Mouse (Mus musculus): ENCODE measurements at regions not wholly inside any gene's neighbourhood (a gene's known extent, or its start where the extent isn't known, plus 50 kb on each side); places are given as distances from the start of the nearest gene placed in this dataset.

DNA sequence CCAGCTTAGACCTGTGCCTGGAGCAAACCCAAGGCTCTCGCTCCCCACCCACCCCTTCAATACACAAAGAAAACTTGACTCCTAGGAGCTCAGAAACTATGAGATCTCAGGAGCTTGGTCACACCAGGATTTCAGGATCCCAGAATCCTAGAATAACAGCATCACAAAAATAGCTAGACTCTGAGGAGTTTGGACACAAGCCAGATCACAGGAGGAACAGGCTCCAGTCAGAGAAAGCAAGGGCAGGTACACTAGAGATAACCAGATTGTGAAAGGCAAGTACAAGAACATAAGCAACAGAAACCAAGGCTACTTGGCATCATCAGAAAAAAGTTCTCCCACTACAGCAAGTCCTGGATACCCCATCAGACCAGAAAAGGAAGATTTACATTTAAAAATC is 221.5 kb downstream of the Epha7 start:
- whole genome bisulfite sequencing: 89% methylated on average over 1 of the region's 1 CpGs
- no peak for DNase-seq (ENCODE audit: low read depth, low spot score)

- 18% methylated on average over 1 of the region's 1 CpGs for WGBS
- no peak for DNase-seq (ENCODE audit: low read depth, low spot score)
These were observed 227.1 kb downstream of the Epha7 start for GRCm38 (mm10) chr4:29039993-29040392.

DNA sequence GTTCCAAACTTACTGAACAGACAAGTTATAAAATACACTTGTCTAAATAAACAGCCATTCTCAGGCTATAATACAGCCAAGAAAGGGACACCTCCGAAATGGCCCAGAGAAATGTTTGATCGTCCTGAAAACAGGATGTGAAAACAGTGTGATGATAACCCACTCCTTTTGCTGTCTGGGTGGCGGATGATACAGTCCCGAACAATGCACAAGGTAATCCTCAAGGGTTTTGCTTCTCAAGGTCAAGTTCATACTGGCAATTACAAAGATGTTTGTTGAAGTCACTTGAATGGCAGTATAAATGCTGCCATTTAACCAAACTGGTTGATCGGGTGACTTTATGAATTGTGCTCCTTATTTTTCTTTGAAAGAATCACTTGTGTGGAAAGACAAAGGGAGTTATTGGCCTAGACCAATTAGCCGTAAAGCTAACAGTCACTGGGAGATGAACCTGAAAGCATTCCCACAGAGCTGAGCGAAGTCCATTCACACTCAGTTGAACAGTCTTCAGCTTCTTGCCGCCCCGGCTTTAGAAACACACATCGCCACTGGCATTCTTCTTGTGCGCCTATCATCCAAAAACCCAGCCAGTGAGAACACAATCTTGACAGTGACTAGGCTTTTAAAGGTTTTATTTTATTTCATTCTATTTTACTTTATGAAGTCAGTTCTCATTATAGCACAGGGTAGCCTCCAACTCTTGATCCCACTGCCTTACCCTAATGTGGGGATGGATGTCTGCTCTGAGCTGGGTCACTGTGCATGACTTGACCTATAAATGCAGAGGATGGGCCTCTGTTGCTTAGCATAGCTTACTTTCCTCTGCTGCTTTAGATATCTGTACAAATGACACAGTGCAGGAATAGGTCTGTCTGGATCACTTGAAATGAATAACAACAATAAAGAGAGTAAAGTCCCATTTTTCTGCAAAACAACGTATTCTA is 256.0 kb downstream of the Epha7 start:
- no peak for DNase-seq (ENCODE audit: low read depth, low spot score)
- 45% methylated on average over 12 of the region's 12 CpGs for WGBS

GRCm38 (mm10) chr4:29074204-29074603 is 261.3 kb downstream of the Epha7 start:
- no peak for DNase-seq (ENCODE audit: low read depth, low spot score)

DNA sequence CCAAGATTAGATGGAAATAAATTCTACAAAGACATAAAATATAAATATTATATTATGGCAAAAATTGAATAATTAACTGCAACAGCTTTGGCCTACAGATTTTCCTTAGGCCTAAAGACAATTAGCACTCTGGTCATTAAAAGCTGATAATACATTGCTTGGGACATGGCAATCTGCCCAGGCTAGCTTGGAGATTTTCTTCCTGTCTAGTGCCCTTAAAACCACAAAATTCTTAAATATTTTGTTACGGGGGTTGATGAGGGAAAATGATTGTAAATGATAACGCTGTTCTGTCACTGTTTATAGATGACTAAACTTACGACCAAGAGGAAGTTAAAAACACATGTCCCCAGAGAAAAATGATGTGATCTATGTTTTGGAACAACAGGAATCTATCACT is 261.9 kb downstream of the Epha7 start:
- 54% methylated on average over 3 of the region's 3 CpGs for WGBS
- no peak for DNase-seq (ENCODE audit: low read depth, low spot score)

GRCm38 (mm10) chr4:29076683-29077082 is 263.8 kb downstream of the Epha7 start:
- 88% methylated on average over 3 of the region's 3 CpGs for WGBS
- DNase-seq (ENCODE audit: low read depth, low spot score): no peak

DNA sequence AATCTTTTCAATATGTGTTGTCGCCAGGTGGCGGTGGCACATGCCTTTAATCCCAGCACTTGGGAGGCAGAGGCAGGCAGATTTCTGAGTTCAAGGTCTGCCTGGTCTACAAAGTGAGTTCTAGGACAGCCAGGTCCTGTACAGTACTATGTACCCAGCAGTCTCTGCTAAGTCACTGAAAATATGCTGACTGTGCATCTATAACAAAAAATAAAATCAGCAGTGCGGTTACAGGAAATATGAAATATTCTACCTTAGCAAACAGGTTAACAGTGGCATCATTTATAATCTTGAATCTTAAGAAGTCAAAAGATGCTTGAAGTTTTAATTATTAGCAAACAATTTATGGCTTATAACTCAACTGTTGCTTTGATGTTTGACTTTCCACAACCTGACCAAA is 265.5 kb downstream of the Epha7 start:
- 95% methylated on average over 3 of the region's 3 CpGs for WGBS
- DNase-seq (ENCODE audit: low read depth, low spot score): no peak

DNA sequence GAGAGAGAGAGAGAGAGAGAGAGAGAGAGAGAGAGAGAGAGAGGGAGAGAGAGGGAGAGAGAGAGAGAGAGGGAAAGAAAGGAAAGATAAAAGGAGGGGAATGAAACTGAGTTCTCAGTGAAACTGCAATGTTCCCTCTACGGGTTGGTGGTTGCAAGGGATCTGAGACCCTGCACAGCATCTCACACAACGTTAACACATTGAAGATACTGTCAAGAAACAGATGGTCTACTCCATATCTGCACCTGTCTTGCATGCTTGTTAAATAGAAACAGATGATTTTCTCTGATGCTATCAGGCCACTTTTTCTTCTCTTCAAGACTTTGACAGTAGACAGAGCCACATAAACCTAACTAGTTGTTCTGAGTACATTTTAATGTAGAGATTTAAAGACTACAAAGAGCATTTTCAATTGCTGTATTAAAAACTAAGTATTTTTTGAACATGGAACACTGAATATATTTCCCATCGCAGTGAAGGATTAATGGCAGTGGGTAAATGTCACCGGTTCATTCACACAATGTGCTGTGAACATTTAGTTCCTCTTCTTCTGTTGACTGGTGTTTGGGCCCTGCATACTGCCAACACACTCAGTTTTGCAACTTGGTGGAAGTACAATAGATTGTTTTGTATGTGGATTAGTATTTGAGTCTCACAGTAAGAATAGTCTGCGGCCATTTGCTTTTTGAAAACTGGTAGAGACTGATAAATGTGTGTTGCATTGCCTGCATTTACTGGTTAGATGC is 270.8 kb downstream of the Epha7 start:
- no peak for DNase-seq (ENCODE audit: low read depth, low spot score)
- 76% methylated on average over 5 of the region's 5 CpGs for WGBS

GRCm38 (mm10) chr4:29090949-29091348 is 278.0 kb downstream of the Epha7 start:
- DNase-seq (ENCODE audit: low read depth, low spot score): no peak
- WGBS: 56% methylated on average over 4 of the region's 4 CpGs

DNA sequence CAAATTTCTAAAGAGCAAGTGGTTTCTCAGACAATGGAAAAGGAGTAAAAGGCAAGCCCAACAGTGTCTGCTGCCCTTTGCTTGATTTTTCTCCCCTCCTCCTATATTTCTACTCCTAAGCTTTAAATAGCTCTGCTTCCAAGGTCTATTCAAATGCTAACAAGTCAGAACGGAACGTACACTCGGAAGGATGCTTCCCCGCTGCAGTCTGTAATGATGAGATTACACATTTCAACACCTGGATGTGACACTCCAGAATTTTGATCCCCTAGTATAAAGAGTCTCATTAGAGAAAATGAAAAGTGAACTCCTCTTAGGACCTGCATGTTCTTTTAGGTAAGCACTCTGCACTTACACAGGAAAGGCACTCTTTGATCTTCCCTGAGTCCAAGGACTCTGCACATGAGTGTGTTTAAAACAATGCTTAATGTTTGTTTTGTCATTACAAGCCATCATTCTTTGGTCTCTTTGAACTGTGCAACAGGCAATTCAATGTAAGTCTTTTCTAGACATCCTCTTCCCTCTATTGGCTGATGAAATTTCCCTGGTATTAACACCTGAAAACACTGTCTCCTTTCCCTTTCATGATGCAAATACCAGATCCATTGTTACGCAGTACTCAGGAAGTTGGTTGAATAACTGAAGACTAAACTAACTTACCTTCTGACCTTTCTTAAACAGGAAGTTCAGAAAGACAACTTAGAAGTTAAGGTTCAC is 278.7 kb downstream of the Epha7 start:
- DNase-seq (ENCODE audit: low read depth, low spot score): no peak

DNA sequence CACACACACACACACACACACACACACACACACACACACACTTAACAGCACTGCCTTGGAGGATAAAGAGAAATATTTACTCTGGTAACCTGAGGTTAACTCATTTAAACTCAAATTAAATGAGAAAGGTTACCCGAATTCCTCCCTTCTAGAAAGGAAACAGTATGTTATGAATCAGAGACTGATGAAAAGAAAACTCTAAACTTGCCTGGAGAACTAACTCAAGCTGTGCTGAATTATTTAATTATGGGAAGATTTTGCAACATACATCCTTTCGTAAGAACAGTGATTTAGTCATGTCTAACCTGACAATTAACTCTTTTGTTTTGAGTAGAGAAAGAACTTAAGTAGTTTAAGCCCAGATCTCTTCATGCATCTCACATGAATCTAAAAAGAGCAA is 289.4 kb downstream of the Epha7 start:
- DNase-seq (ENCODE audit: low read depth, low spot score): no peak
- 84% methylated on average over 2 of the region's 2 CpGs for WGBS

More for the DNA sequence above, 278.7 kb downstream of the Epha7 start:
- 72% methylated on average over 5 of the region's 5 CpGs for WGBS

- no peak for DNase-seq (ENCODE audit: low read depth, low spot score)
- WGBS: 24% methylated on average over 1 of the region's 1 CpGs
These were observed 290.5 kb downstream of the Epha7 start for GRCm38 (mm10) chr4:29103414-29103813.

GRCm38 (mm10) chr4:29112552-29112951 is 299.6 kb downstream of the Epha7 start:
- WGBS: 82% methylated on average over 2 of the region's 2 CpGs
- no peak for DNase-seq (ENCODE audit: low read depth, low spot score)

GRCm38 (mm10) chr4:29117025-29117424 is 304.1 kb downstream of the Epha7 start:
- no peak for DNase-seq (ENCODE audit: low read depth, low spot score)
- 86% methylated on average over 4 of the region's 4 CpGs for WGBS

DNA sequence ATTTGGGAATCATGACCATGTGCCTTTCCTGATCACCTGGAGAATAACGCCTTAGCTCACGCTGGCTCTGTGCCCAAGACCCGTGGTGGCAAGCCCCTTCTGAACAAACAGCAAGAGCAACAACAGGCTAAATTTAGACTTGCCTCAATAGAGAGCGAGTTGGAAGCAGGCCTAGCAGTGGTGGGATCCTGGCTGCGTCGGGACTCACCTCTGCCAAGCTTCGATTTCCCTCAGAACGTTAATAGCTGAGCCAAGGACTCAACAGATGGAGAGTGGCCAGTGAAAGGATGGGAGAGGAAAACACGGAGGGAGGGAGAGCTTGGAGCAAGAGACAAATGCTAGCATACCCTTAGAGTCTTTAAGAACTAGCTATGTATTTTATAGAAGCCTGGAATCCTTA is 305.0 kb downstream of the Epha7 start:
- WGBS: 38% methylated on average over 9 of the region's 9 CpGs
- DNase-seq (ENCODE audit: low read depth, low spot score): no peak

DNA sequence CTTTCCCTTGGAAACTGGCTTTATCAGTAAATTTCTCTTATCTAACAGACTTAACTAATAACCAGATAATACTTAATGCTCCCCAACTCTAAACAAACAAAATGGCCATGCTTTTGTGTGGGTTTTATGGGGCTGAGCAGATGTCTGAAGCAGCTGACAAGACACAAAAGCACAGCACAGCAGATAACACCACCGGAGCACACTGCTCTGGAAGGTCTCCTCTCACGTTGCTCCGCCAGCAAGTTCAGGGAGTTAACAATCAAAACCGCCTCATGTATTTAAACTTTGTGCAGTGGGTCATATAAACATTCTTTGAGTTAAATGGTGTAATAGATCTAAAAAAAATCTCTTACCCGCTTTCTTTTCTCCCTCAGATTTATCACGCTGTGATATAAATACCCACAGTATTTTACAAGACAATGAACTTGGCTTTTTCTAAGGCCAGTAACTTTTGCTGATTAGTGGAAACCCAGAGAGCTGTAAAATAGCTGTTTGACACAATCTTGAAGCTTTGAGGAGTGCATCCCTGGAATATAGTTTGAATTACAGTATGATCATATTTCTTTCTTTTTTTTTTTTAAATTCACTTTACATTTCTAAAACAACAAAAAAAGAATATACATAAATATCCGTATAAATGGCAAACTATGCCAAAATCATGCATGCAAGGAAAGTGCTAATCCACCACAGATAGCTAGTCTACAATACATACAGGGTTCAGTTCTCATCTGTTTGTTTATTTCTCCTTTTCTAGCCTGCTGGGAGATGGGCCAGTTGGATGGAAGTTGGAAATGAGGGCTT is 305.9 kb downstream of the Epha7 start:
- no peak for DNase-seq (ENCODE audit: low read depth, low spot score)
- WGBS: 38% methylated on average over 7 of the region's 7 CpGs

GRCm38 (mm10) chr4:29119480-29120153 is 306.7 kb downstream of the Epha7 start:
- 79% methylated on average over 9 of the region's 9 CpGs for whole genome bisulfite sequencing
- DNase-seq (ENCODE audit: low read depth, low spot score): no peak

DNA sequence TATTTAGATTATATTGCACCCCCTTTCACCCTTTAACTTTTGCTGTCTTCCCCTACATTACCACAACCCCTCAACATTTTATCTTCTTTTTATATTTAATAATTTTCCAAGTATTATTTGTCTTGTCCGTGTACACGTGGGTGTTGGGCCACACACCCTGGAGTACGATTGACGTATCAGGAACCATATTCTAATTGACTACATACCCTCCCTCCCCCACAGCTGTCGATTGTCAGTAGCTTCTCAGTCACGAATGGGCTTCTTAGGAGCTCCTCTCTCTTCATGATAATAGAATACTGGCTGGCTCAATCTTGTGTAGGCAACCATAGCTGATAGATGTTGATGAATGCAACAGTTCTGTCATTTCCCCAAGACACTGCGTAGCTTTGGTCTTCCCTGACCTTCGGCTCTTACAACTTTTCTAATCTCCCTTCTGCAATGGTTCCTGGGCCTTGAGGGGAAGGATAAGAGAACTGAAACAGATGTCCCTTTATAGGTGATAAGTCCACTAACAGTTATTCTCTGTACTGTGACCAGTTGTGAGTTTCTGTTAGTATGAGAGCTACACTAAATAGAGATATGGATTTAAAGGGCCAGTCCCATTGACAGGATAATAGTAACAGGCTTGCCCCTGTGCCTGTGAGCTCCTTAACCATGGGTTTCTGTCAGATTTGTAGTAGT is 310.9 kb downstream of the Epha7 start:
- 90% methylated on average over 8 of the region's 8 CpGs for WGBS
- DNase-seq (ENCODE audit: low read depth, low spot score): no peak

DNA sequence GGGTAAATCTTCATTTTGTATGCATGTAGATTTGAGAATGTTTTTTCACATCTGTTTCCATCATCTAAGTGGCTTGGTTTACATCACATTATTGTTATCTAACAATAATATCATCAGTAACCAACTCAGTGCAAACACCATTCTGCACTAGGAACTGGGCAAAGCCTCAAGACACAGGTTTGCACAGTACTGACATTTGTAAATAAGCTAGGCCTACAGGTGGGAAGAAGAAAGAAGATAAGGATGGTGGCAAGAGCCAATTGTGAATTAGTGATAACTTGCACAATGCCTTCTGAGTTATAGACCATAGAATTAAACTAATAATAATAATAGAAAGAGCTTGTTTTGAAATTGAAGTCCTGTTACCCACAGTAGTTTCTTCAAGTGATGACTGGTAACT is 317.6 kb downstream of the Epha7 start:
- DNase-seq (ENCODE audit: low read depth, low spot score): no peak

Measured in large intestine, adult 2 months (tissue).